Mouse (Mus musculus) B cell, adult 2 months (primary cell): Measurements from ENCODE around the gene Cdc25b.

ENCODE experiments used
- DNase-seq, 2 experiments: peaks; one replicate each; pipeline ENCODE4 v3.0.0; 2022

The Cdc25b gene

DNA sequence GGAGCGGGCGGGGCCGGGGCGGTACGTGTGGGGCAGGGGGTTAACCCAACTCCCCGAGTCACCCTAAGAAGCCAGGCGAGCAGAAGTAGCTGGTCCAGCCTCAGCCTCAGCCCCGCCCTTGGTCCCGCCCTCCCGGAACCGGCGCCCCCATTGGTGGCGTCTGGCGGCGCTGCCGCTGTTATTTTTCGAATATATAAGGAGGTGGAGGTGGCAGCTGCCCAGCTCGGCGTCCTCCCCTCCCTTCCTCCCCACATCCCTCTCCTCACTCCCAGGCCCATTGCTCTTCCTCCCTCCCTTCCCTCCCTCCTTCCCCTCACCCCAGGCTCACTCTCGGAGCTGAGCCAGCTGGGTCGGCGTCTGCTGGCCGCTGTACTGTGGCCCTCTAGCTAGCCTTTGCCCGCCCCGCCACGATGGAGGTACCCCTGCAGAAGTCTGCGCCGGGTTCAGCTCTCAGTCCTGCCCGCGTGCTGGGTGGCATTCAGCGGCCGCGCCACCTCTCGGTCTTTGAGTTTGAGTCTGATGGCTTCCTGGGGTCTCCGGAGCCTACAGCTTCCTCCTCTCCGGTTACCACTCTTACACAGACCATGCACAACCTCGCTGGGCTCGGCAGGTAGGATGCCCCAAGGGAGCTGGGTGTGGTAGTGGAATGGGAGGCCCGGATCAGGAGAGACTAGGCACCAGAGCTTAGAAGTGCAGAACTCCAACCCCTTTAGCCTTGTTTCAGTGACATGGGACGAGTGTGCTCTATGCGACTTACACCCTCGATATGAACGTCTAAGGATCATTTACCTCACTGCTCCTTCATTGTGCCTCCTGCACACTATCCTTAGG is at the start of gene Cdc25b, which contains the start of gene Spef1:
TSS of gene Cdc25b (plus strand) at position 179 of the 831 bp plus-strand sequence.
TSS of gene Spef1 (minus strand) at position 512 of the 831 bp plus-strand sequence.
- peak; percentile 91 to 92 for DNase-seq

DNA sequence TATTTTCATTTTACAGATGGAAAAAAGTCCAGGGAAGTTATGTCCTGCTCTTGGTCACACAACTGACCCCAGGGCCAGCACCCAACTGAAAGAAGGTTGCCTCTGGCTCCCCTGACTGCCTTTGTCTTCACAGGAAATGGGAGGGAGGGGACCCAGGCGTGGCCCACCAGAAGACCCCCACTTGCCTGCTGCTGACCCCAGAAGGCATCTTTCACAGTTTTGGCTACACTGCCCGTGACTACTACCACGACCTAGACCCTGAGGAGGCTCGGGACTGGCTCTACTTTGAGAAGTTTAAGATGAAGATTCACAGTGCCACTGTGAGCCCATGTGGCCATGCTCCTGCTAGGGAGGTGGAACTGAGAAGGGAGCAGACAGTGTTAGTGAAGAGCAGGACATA is 48.5 kb upstream of the Cdc25b start:
- no peak for DNase-seq

DNA sequence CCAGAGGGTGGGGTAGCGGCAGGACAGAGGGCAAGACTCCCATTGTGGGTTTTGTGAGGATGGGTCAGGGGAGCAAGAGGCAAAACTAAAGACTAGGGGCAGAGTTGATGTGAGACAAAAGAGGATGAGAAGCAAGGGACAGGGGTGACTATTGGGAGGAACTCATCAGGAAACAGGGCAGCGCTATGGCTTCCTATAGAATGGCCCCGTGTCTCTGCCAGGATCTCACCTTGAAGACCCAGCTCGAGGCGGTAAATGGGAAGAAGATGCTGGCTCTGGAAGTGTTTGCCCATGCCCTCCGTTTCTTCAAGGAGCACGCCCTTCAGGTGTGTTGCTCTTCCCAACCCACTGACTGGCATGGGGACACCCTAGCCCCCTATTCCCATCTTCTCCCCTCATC is 48.0 kb upstream of the Cdc25b start:
- no peak for DNase-seq

GRCm38 (mm10) chr2:131139287-131139686 is 47.5 kb upstream of the Cdc25b start:
- no peak for DNase-seq

DNA sequence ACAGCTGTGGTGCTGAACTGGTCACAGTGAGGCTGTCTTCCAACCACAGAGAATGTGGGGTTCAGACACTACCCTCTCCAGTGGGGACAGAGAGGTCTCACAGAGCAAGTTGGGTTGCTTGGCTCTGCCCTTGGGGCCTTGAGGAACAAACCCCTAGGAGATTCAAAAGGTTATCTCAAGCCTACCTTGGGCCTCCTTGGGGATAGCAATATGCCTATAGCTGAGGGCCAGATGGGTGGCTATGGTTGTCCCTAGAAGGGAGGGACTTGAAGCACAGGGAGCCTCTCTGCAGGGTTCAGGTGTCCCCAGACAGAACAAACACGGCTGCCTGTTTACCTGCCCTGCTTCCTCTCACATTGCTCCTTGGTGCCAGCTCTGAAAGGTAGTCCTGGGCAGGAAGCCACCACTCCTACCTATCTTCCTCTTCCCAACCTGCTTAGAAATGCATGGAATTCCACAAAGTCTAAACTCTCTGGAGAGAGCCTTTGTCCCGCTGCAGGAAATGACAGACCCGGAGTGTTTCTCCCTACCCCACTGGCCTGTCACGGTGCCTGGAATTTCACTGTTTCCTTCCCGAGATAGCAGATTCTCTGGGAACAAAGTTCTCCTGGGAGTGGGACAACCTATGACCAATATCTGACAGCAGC is 46.7 kb upstream of the Cdc25b start:
- DNase-seq, result no peak

GRCm38 (mm10) chr2:131140533-131140905 is 46.2 kb upstream of the Cdc25b start:
- no peak for DNase-seq

- no peak for DNase-seq
These were observed 45.3 kb upstream of the Cdc25b start for GRCm38 (mm10) chr2:131141336-131141986.

- DNase-seq, result peak; percentile 70 to 72
These were observed 44.2 kb upstream of the Cdc25b start for GRCm38 (mm10) chr2:131142592-131142991.

DNA sequence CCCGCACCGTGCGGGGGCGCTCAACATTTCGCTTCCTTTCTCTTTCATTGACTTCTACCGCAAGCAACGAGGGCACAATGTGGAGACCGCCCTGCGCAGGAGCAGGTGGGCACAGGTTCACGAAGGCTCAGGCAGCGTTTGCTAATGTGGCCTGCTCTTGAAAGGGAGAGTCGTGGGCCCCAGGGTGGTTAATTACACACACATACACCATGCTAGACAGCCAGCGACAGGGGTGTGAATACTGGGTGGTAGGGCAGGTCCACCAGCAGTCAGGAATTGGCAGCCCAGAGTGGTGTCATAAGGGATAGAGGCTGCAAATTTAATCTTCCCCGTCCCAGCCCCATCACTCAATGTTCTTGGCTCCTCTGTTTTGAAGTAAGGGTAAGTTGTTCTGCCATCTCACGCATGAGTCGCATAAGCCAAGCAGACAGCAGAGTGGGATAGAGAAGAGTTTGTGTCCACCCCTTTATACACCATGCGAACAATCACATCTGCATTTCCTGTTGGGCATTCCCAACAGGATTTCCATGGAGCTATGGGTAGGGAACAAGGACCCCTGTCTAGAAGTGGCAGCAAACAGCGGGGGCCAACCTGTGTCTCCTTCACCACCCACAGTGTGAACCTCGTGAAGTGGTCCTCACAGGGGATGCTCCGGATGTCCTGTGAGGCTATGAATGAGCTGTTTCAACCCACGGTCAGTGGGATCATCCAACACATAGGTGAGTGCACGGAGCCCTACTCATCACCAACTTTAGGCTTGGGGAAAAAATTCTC is 43.6 kb upstream of the Cdc25b start:
- DNase-seq, result no peak

GRCm38 (mm10) chr2:131145121-131145520 is 41.6 kb upstream of the Cdc25b start:
- no peak for DNase-seq

GRCm38 (mm10) chr2:131145536-131145935 is 41.2 kb upstream of the Cdc25b start:
- no peak for DNase-seq

- no peak for DNase-seq
These were observed 40.3 kb upstream of the Cdc25b start for GRCm38 (mm10) chr2:131146193-131147042.

GRCm38 (mm10) chr2:131147043-131147365 is 39.7 kb upstream of the Cdc25b start:
- no peak for DNase-seq

- no peak for DNase-seq
These were observed 38.1 kb upstream of the Cdc25b start for GRCm38 (mm10) chr2:131148353-131149253.

DNA sequence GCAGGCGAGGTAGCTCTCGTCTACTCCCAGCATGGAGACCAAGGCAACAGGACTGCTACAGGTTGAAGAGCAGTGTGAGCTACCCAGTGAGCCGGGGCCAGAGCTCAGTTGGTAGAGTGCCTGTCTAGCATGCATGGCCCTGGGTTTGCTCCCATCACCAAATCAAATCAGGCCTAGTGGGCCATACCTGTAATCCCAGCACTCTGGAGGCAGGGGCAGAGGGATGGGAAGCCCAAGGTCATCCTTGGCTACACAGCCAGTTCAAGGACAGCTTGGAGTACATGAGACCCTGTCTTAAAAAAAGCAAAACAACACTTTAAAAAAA is 37.5 kb upstream of the Cdc25b start:
- DNase-seq, result no peak

DNA sequence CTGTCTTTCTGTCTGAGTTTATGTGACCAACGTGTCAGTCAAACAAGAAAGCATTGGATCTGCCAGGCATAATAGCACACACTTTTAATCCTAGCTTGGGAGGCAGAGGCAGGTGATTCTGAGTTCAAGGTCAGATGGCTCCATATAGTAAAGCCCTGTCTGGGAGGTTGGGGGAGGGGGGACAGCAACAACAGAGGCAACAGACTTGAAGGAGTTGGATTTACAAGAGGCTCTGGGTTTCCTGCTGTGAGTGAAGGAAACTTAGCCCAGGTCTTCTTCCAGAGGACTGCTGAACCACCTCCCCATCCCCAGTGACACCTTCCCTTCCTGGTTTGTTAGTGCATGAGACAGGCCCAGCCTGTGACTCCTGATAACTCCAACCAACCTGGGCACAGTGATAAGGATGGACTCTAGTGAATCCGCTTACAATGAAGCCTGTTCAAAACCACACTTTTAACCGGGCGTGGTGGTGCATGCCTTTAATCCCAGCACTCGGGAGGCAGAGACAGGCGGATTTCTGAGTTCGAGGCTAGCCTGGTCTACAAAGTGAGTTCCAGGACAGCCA is 34.5 kb upstream of the Cdc25b start:
- DNase-seq, result no peak

GRCm38 (mm10) chr2:131154036-131154435 is 32.7 kb upstream of the Cdc25b start:
- DNase-seq, result no peak

DNA sequence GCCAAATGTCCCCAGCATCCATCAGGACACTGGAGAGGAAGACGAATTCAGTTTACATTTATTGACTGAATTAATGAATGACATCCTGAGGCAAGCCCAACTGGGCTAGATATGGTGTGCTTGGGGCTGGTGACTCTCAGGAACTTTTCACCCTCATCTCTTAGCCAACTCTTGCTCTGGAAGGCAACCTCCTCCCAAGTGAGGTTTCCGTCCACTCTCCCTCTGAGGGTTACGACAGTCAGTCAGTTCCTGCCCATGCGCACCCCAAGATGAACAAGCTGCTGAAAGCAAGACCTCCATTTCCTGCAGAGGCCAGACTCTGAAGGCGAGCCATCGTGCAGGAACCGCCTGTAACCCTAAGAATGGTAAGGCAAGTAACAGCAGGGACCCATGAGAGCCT is 29.8 kb upstream of the Cdc25b start:
- no peak for DNase-seq

DNA sequence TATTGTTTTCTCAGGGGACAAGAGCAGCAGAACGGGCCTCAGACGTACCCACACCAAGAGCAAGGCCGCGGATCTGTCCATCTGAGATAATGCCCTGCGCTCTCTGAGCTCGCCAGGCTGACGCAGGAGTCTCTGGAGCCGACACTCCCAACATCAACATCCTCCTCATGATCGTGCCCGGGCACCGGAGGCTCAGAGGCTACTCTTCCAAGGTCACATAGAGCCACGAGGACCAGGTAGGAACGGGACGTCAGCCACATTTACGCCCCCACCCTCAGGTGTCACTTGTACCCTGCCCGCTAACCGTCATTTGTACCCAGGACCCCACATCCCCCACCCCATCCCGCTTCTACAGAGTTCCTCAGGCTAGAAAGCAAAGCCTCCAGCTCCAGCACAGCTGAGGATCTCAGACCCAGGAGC is 27.2 kb upstream of the Cdc25b start:
- DNase-seq, result no peak

DNA sequence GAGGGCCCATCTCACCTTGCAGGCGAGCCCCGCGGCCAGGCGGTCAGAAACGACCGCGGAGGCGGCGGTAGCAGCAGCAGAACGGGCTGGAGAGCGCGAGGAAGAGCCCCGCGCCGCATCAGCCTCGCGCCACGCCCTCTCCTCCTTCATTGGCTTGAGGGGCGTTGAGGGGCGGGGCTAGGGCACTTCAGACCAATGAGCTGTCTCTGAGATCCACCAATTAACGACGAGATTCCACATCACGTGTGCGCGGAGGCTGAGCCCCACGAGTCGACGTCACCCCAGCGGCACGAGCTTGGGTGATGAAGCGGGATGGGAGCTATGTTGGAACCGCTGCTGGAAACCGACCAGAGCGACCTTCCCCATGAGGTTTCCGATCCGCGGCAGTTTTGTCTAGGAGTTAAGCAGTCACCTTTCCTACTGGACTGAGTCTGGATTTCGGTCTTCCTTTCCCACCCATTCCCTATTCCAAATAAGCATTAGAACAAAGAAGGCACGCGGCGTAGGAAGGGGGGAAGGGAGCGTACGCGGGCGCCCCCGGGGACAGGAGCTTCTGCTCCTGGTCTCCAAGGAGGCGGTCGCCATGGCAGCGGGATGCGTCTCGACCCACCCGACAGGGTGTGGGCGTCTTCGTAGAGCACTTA is 26.7 kb upstream of the Cdc25b start, which contains the start of gene 1700037H04Rik:
TSS of gene 1700037H04Rik (minus strand) at position 144 of the 644 bp plus-strand sequence.
- DNase-seq, result peak; percentile 94 to 96
